Mouse (Mus musculus) subcutaneous adipose tissue, adult 2 months (tissue): ENCODE measurements around the gene Ldlrad1. TPM values are rescaled to one million over a fixed set of nuclear protein-coding genes. Genes with fewer than 3 reads are reported as not detected.

Experiments used
- polyA plus RNA-seq: library from polyadenylated mRNA; depleted of rRNA; stranded (reverse); fragments of >200 nt; gene quantifications from 2 replicates; pipeline ENCODE4 v1.2.3, GENCODE M21; 2012; ENCODE audit warnings: low replicate concordance; rRNA removed

The Ldlrad1 gene
- polyA plus RNA-seq: 0.14 and 0.57 TPM in 2 replicates

GRCm38 (mm10) chr4:107208880-107209279 is at the start of gene Ldlrad1:
Gene Ldlrad1, plus strand, starts transcription at chr4:107209180.

DNA sequence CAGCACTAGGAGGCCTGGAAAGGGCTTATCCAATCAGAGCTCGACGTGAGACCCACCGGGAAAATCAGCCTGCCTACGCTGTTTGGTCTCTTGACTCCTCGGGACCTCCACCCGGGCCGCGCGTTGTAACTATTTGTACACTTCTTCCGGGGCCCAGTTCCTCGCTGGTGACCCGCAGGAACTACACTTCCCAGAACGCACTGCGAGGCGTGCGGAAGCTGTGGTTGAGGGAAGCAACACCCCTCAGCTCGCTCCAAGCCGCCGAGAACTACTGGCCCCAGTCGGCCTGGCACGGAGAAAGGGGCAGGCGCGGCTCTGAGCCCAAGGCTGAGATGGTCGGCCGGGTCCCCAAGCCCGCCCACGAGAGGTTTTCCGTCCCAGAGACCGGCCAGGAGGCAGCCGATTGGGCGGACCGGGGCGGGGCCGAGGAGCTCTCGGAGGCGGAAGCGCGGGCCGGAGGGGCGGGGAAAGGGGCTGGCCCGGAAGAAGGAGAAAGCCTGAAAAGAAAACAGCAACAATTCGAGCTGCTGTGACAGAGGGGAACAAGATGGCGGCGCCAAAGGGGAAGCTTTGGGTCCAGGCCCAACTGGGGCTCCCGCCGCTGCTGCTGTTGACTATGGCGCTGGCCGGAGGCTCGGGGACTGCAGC is 30.7 kb upstream of the Ldlrad1 start, which contains the start of gene Tmem59:
Tmem59 (plus strand) TSS at position 218 of the 648 bp plus-strand sequence.

DNA sequence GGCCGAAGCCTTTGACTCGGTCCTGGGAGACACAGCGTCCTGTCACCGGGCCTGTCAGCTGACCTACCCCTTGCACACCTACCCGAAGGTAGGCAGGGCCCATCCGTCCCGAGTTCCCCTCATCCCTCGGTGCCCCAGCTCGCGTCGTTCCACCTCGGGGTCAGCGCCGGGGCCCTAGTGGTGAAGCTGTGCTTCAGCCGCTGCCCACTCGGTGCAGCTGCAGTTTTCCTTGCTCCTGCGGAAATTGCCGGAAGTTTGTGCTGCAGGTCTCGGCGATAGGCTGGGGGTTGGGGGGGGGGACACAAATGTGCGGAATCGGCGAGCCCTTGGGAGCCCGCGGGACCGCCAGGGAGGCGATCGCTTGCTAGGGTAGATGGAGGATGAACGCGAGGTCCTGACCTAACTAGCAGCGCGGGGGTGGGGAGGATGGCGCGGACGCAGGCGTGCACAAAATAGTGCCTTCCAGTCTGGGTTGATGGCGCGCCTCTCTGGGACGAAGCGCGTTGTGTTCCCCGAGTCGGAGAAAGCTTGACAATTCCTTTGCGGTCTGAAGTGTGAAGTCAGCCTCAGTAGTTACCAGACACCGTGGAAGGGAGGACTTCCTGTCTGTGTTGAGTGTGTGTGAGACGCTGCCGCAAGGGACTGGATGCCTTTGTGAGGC is 30.0 kb upstream of the Ldlrad1 start, which contains the start of gene Tceanc2:
Tceanc2 (minus strand) TSS at position 287 of the 661 bp plus-strand sequence.

GRCm38 (mm10) chr4:107253125-107254091 is 44.4 kb downstream of the Ldlrad1 start, which contains the start of the genes Lrrc42 and Hspb11:
Gene Lrrc42, minus strand, starts transcription at chr4:107253532.
Gene Hspb11, plus strand, starts transcription at chr4:107253593.

Other genes starting within 250 kb of the Ldlrad1 start
- gene Mrpl37, start 142.3 kb upstream of the Ldlrad1 start, polyA plus RNA-seq: 95.8 and 97.0 TPM in 2 replicates
- 15.4 and 16.7 TPM in 2 replicates for gene Cyb5rl, start 142.2 kb upstream of the Ldlrad1 start, polyA plus RNA-seq
- gene Cdcp2, start 112.3 kb upstream of the Ldlrad1 start, polyA plus RNA-seq: 0.23 TPM in 1 of 2 replicates, not detected in the other
- gene Tmem59, start 30.8 kb upstream of the Ldlrad1 start, polyA plus RNA-seq: 289 and 327 TPM in 2 replicates
- gene Tceanc2, start 30.1 kb upstream of the Ldlrad1 start, polyA plus RNA-seq: 7.2 and 10.3 TPM in 2 replicates
- gene Lrrc42, start 44.4 kb downstream of the Ldlrad1 start, polyA plus RNA-seq: 9.7 and 23.8 TPM in 2 replicates
- 4.3 and 5.1 TPM in 2 replicates for gene Hspb11, start 44.4 kb downstream of the Ldlrad1 start, polyA plus RNA-seq
- 1.9 TPM in 1 of 2 replicates, not detected in the other for gene Dio1, start 98.0 kb downstream of the Ldlrad1 start, polyA plus RNA-seq
- gene Yipf1, start 105.2 kb downstream of the Ldlrad1 start, polyA plus RNA-seq: 54.9 and 64.7 TPM in 2 replicates
- gene Ndc1, start 158.6 kb downstream of the Ldlrad1 start, polyA plus RNA-seq: 28.2 and 29.9 TPM in 2 replicates
- gene Glis1, start 225.4 kb downstream of the Ldlrad1 start, polyA plus RNA-seq: 0.44 and 1.5 TPM in 2 replicates